Mouse (Mus musculus) kidney, embryonic 14.5 days (tissue): ENCODE measurements around the gene 2410004P03Rik. TPM values are rescaled to one million over a fixed set of nuclear protein-coding genes. Genes with fewer than 3 reads are reported as not detected.
A peak's percentile ranks its signal among the peaks of the same experiment; 100 is the strongest.
"Not testable (repeated sequence)": the region's sequence is repeated elsewhere in the genome, so short reads cannot be mapped to it uniquely, and the experiment has no call there.

ENCODE experiments used
- ATAC-seq: fragments of 200-750 bp; cut with Nextera tagmentation; 2 replicates; pipeline ENCODE4 v1.8.0; 2017; ENCODE audit warnings: moderate number of reproducible peaks, mild to moderate bottlenecking, moderate TSS enrichment, moderate library complexity; ENCODE audit not compliant: low FRiP score, low TSS enrichment
- H3K27ac ChIP-seq: fragments of 300-500 bp; sonication (generic); 2 replicates; pipeline ENCODE4 v1.5.1; 2014; ENCODE audit warnings: low read depth, mild to moderate bottlenecking, low read length, moderate library complexity, mixed read lengths
- H3K27me3 ChIP-seq: fragments of 300-500 bp; sonication (generic); 2 replicates; pipeline ENCODE4 v1.6.1; 2014; ENCODE audit warnings: mild to moderate bottlenecking, low read length; ENCODE audit not compliant: control insufficient read depth, insufficient read depth
- H3K36me3 ChIP-seq: fragments of 300-500 bp; sonication (generic); 2 replicates; pipeline ENCODE4 v1.6.1; 2014; ENCODE audit warnings: low read length, mixed read lengths; ENCODE audit not compliant: control insufficient read depth, insufficient read depth
- H3K4me1 ChIP-seq: fragments of 300-500 bp; sonication (generic); 2 replicates; pipeline ENCODE4 v1.6.1; 2014; ENCODE audit warnings: low read length, mixed read lengths; ENCODE audit not compliant: control insufficient read depth, insufficient read depth
- H3K4me2 ChIP-seq: fragments of 300-500 bp; sonication (generic); replicated peaks from 2 replicates; pipeline ENCODE4 v1.6.1; 2014; ENCODE audit warnings: low read depth, mild to moderate bottlenecking, low read length
- H3K4me3 ChIP-seq: fragments of 300-500 bp; sonication (generic); 2 replicates; pipeline ENCODE4 v1.5.1; 2014; ENCODE audit warnings: mild to moderate bottlenecking, low read length
- H3K9ac ChIP-seq: fragments of 300-500 bp; sonication (generic); 2 replicates; pipeline ENCODE4 v1.6.1; 2014; ENCODE audit warnings: low read depth, mild to moderate bottlenecking, low read length, moderate library complexity
- H3K9me3 ChIP-seq: fragments of 300-500 bp; sonication (generic); 2 replicates; pipeline ENCODE4 v1.6.1; 2016; ENCODE audit warnings: low read length; ENCODE audit not compliant: control insufficient read depth
- WGBS: fragments of 180-500 bp; shearing (Covaris S2); extraction: QIAGEN DNeasy Blood & Tissue Kit; methylation state at CpG from one replicate; pipeline ENCODE4 v1.1.7; 2014; 5-methylcytosine and 5-hydroxymethylcytosine counted together
- polyA plus RNA-seq: library from polyadenylated mRNA; unstranded; fragments of >200 nt; fragmentation: Nextera tagmentation; extraction: Ambion mirVana; gene quantifications from 2 replicates; pipeline ENCODE4 v1.2.1, GENCODE M21; 2014

2410004P03Rik gene
- polyA plus RNA-seq, 1 experiment from 2014 or later, result 0.14 TPM

DNA sequence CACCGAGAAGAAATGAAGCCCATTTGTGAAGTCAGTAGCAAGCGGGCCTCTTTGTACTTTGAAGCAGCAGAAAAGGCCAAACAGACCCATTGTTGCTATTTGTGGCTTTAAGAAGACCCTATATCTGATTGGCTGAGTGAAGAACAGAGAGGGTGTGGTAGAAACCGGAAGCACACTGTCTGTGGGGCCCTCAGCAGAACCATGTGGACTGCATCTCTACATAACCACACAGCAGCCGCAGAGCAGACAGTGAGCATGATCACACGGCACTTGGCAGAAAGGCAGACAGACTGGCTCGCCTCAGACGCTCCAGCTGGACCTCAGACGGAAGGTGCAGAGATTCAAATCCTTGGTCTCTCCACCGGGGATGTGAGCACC lies 21.9 kb upstream of the 2410004P03Rik start:
- H3K9me3 ChIP-seq, result no peaks in the 10 kb centered on the region

DNA sequence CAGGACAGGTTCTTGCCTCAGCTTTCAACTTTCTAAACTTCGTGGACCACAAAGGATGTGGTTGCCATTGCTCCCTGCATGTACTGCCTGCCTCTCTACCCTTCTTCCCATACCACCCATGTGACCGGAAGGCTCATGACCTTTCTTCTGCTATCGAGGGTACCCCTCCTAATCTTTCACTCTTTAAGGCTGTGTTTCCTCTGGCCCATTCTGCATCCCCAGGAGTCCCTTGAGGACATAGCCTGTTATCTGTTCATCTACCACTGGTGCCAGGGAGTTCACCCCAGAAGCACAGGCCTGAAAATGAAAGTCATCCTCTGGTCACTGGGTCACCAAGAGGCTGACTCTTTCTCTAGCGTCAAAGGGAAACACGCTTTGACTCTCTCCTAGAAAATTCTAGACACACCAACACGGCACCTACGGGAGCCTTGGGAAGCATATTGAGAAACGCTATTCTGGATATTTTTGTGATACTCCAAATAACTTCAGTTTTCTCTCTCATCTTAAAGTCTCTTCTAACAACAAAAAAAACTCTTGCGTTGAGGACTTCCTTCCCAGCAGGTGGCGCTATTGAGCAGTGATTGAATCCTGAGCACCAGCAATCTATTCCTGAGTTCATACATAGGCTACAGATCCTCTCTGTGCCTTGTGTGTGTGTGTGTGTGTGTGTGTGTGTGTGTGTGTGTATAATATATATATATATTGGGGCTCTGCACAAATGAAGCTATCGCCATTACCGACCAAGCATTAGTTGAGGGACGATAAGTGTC lies 21.4 kb upstream of the 2410004P03Rik start:
- Histone ChIP-seq H3K27me3 (peaks cover 5% of the 10 kb centered on the region; the same call in 1 of the 2 replicates), H3K4me3 (no peak overlapping the region), H3K9me3 (no peaks in the 10 kb centered on the region), H3K4me1 (no peaks in the 10 kb centered on the region), H3K27ac (no peak overlapping the region), H3K9ac (no peak overlapping the region), H3K4me2 (no peak overlapping the region), H3K36me3 (no peaks in the 10 kb centered on the region)
- no peak for ATAC-seq
- WGBS, result 44% methylated on average over 13 of the region's 13 CpGs

More for the DNA sequence above, 21.9 kb upstream of the 2410004P03Rik start:
- Histone ChIP-seq H3K4me3 (no peak overlapping the region), H3K27ac (no peak overlapping the region), H3K4me2 (no peak overlapping the region), H3K36me3 (no peaks in the 10 kb centered on the region), H3K4me1 (no peaks in the 10 kb centered on the region), H3K27me3 (peaks cover 5% of the 10 kb centered on the region; the same call in 1 of the 2 replicates), H3K9ac (no peak overlapping the region)
- WGBS, result 78% methylated on average over 9 of the region's 9 CpGs
- ATAC-seq, result no peak

DNA sequence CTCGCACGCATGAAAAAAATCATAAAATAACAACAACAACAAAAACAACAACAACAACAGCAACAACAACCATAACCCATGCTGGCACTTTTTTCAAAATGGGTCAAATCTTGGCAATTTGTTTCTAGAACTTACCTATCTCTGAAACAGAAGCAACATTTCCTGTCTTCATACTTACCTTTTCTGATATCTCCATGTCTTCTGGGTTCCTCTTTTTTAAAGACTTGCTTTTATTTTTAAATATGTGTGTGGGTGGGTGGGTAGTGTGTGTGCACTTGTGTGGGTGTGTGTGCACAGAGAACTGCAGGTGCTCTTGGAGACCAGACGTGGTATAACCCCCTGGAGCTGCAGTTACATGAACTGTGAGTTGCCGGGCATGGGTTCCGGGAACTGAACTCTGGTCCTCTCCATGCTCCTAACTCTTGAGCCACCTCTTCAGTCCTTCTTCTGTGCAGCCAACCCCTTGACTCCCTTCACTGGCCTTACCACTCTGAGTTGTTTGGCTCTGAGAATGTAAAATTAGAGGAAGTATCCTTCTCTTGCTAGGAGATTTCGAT lies 13.1 kb upstream of the 2410004P03Rik start:
- Histone ChIP-seq H3K4me1 (no peaks in the 10 kb centered on the region), H3K9me3 (no peaks in the 10 kb centered on the region), H3K4me2 (no peak overlapping the region), H3K27me3 (no peaks in the 10 kb centered on the region), H3K9ac (no peak overlapping the region), H3K27ac (no peak overlapping the region), H3K36me3 (no peaks in the 10 kb centered on the region), H3K4me3 (no peak overlapping the region)
- 93% methylated on average over 6 of the region's 6 CpGs for WGBS
- no peak for ATAC-seq

DNA sequence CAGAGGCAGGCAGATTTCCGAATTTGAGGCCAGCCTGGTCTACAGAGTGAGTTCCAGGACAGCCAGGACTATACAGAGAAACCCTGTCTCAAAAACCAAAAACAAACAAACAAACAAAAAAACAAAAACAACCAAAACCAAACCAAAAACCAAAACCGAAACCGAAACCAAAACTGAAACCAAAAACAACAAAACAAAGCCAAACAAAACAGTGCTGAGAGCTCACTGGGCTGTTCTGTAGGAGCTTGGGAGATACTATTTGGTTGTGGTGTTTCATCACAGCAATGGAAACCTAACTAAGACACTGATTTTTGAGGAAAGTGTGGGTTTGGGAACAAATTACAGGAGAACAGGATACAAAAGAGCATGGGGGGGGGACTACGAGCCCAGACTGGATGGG lies 10.6 kb upstream of the 2410004P03Rik start:
- H3K4me1 ChIP-seq, result no peaks in the 10 kb centered on the region
- no peak overlapping the region for H3K4me3 ChIP-seq
- ATAC-seq, result no peak
- no peaks in the 10 kb centered on the region for H3K27me3 ChIP-seq
- 89% methylated on average over 4 of the region's 4 CpGs for WGBS
- H3K27ac ChIP-seq, result no peak overlapping the region
- no peak overlapping the region for H3K9ac ChIP-seq
- no peaks in the 10 kb centered on the region for H3K36me3 ChIP-seq
- no peak overlapping the region for H3K4me2 ChIP-seq
- no peaks in the 10 kb centered on the region for H3K9me3 ChIP-seq

DNA sequence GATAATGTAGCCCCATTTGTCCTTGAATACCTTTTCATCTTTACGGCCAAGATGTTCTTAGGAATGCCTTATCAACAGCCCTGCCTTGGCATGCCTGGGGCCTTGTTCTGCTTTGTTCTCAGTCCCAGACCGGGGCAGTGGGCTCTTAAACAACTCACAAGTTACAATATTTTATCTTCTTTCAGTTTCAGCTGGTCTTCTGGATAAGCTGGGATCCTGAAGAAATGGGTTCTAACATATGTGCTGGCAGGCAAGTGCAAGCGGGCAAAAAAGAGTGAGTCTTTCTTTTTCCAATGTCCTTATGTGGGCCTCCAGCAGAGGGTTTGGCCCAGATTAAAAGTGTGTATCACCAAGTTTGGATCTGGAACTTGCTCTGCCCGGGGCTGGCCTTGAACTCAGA lies 9.6 kb upstream of the 2410004P03Rik start:
- WGBS, result 79% methylated on average over 4 of the region's 4 CpGs
- not testable (repeated sequence) for ATAC-seq

DNA sequence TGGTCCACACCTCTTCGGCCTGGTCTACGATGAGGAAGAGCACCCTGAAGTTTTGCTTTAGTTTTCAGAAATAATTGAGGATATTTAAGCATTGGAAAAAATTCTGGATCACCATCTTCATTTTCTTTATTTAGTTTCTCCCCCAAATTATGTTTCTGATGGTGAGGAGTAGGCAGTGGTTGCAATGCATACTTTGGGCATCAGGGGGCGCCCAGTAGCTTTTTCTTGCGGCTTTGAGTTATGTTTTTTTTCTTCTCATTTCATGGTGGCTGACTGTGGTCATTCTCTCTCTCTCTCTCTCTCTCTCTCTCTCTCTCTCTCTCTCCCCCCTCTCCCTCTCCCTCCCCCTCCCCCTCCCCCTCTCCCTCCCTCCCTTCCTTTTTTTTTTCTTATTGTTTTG lies 6.9 kb upstream of the 2410004P03Rik start:
- H3K27me3 ChIP-seq, result no peaks in the 10 kb centered on the region
- no peak for ATAC-seq
- H3K36me3 ChIP-seq, result no peaks in the 10 kb centered on the region
- WGBS, result 29% methylated on average over 4 of the region's 4 CpGs
- H3K9me3 ChIP-seq, result no peaks in the 10 kb centered on the region
- no peaks in the 10 kb centered on the region for H3K4me1 ChIP-seq
- H3K4me3 ChIP-seq, result no peak overlapping the region
- no peak overlapping the region for H3K27ac ChIP-seq
- no peak overlapping the region for H3K9ac ChIP-seq
- no peak overlapping the region for H3K4me2 ChIP-seq

More for the DNA sequence above, 9.6 kb upstream of the 2410004P03Rik start:
- not testable (repeated sequence) for H3K36me3 ChIP-seq, H3K4me3 ChIP-seq, H3K4me2 ChIP-seq, H3K4me1 ChIP-seq, H3K27me3 ChIP-seq, H3K27ac ChIP-seq, H3K9ac ChIP-seq, H3K9me3 ChIP-seq

DNA sequence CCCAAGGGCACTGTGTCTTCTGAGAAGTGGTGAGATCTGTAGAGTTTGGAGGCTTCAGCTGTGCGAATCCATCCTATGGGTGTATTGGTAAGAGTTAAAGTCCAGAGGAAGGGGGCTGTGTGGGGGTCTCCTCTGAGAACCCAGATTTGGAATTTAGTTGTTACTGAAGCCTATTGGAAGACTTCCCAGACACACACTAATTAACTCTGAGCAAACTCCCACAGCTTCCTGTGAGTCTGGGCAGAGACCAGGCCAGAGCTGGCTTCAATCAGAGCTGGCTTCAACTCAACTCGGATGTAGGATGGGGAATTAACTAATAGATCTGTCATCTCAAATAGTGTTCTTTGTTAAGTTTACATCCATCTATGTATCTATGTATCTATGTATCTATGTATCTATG lies 4.2 kb upstream of the 2410004P03Rik start:
- no peak overlapping the region for H3K27ac ChIP-seq
- no peaks in the 10 kb centered on the region for H3K27me3 ChIP-seq
- no peak overlapping the region for H3K4me3 ChIP-seq
- H3K36me3 ChIP-seq, result no peaks in the 10 kb centered on the region
- no peaks in the 10 kb centered on the region for H3K9me3 ChIP-seq
- no peak overlapping the region for H3K4me2 ChIP-seq
- ATAC-seq, result no peak
- no peak overlapping the region for H3K9ac ChIP-seq
- H3K4me1 ChIP-seq, result no peaks in the 10 kb centered on the region
- WGBS, result 64% methylated on average over 2 of the region's 2 CpGs

DNA sequence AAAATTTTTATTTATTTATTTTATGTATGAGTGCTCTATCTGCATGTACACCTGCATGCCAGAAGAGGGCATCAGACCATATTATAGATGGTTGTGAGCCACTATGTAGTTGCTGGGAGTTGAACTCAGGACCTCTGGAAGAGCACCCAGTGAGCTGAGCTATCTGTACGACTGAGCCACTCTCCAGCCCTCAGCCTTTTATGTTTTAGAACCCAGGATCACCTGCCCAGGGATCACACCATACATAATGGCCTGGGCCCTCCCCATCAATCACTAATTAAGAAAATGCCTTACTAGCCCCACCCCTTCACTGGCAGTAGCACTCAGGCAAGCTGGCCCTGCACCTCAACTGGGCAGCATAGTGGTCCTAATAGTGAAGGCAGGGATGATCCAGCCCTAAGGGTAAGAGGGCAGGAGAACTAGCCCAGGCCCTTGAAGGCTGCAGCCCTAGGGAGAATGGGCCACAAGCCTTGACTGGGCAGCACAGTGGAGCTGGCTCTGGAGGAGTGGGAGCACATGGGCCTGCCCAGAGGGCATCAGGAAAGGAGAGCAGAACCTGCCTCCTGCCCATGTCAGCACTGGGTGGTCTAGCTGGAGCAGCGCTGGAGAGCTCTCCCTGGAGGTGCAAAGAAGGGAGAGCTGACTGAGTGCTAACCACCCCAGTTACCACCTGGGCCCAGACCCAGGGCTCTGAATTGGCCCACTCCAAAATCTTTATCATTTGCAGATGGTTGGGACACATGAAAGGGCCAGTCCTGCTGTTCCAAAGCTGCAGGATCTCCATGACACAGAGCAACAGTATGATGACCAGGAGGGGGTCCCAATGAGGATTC lies 756 bp upstream of the 2410004P03Rik start:
- Histone ChIP-seq H3K4me2 (no peak overlapping the region), H3K36me3 (no peaks in the 10 kb centered on the region), H3K4me1 (no peaks in the 10 kb centered on the region), H3K27me3 (no peaks in the 10 kb centered on the region), H3K9ac (no peak overlapping the region), H3K4me3 (no peak overlapping the region), H3K9me3 (no peaks in the 10 kb centered on the region), H3K27ac (no peak overlapping the region)
- peak; percentile 30 for ATAC-seq
- 80% methylated on average over 2 of the region's 2 CpGs for WGBS

DNA sequence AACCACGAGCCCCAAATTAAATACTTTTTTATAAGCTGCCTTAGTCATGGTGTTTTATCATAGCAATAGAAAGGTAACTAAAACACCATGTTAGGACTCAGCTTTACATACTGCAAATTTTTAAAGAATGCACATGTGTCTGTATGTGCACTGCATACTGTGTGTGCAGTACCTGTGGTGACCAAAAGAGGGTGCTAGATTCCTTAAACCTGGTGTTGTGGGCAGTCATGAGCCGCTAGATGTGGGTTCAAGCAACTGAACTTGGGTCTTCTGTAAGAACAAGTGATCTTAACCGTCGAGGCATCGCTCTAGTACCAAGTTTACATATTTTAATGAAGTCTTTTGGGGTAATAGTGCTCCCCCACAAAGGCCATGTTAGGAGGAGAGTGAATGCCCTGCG lies 2.1 kb downstream of the 2410004P03Rik start:
- Histone ChIP-seq H3K36me3 (no peaks in the 10 kb centered on the region), H3K9me3 (no peaks in the 10 kb centered on the region), H3K4me2 (no peak overlapping the region), H3K27ac (no peak overlapping the region), H3K27me3 (no peaks in the 10 kb centered on the region), H3K4me1 (no peaks in the 10 kb centered on the region), H3K9ac (no peak overlapping the region), H3K4me3 (no peak overlapping the region)
- no peak for ATAC-seq
- 95% methylated on average over 6 of the region's 6 CpGs for WGBS
